Mouse (Mus musculus): Measurements from ENCODE around the gene Pdia5. TPM values are rescaled to one million over a fixed set of nuclear protein-coding genes. Genes with fewer than 3 reads are reported as not detected.

Pdia5 gene
- polyA plus RNA-seq, 1 experiment from 2014 or later = 12.2 TPM

DNA sequence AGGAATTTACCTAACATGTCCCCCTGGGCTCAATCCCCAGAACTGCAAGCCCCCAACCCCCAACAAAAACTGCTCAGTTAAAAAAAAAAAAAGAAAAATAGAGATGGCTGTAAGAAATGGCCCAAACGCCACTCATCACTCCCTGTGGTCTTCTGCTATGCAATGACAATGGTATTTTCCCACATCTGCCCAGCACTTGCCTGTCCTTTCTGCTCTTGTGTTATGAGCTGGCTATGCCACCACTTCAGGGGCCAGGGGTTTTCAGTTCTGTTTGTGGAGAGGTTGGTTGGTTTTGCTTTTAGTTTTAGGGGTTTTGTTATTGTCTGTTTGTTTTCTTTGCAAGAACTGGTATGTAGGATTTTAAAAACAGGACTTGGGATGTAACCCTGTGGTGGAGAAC, 13.4 kb downstream of the Pdia5 start:
- DNase-seq (ENCODE audit: low spot score) = no peak
- no peaks in the 10 kb centered on the region for H3K4me1 ChIP-seq (ENCODE audit: control insufficient read depth, insufficient read depth, low read length)
- H3K27me3 ChIP-seq (ENCODE audit: control insufficient read depth, insufficient read depth, low read length) = no peaks in the 10 kb centered on the region
- H3K4me2 ChIP-seq (ENCODE audit: low read depth, low read length) = no peak overlapping the region
- no peaks in the 10 kb centered on the region for H3K36me3 ChIP-seq (replicated peaks; ENCODE audit: control insufficient read depth, insufficient read depth, low read depth, low read length)
- H3K4me3 ChIP-seq (ENCODE audit: low read depth, low read length) = no peak overlapping the region
- no peaks in the 10 kb centered on the region for H3K9me3 ChIP-seq (replicated peaks; ENCODE audit: control insufficient read depth, low read length)
- H3K9ac ChIP-seq (replicated peaks; ENCODE audit: low read length) = no peak overlapping the region
- WGBS = 42% methylated on average over 1 of the region's 1 CpGs
- no peak for ATAC-seq (replicated peaks; ENCODE audit: insufficient number of reproducible peaks, low FRiP score, low TSS enrichment, low read depth)
- H3K27ac ChIP-seq (replicated peaks; ENCODE audit: low read depth, low read length) = no peak overlapping the region

GRCm38 (mm10) chr16:35472569-35473275, 18.0 kb downstream of the Pdia5 start:
- DNase-seq (ENCODE audit: low spot score) = no peak
- Histone ChIP-seq H3K4me3 (ENCODE audit: low read depth, low read length) (no peak overlapping the region), H3K4me1 (ENCODE audit: control insufficient read depth, insufficient read depth, low read length) (no peaks in the 10 kb centered on the region), H3K36me3 (replicated peaks; ENCODE audit: control insufficient read depth, insufficient read depth, low read depth, low read length) (no peaks in the 10 kb centered on the region), H3K27me3 (ENCODE audit: control insufficient read depth, insufficient read depth, low read length) (no peaks in the 10 kb centered on the region), H3K4me2 (ENCODE audit: low read depth, low read length) (no peak overlapping the region), H3K9ac (replicated peaks; ENCODE audit: low read length) (no peak overlapping the region), H3K9me3 (replicated peaks; ENCODE audit: control insufficient read depth, low read length) (no peaks in the 10 kb centered on the region), H3K27ac (replicated peaks; ENCODE audit: low read depth, low read length) (no peak overlapping the region)
- no peak for ATAC-seq (replicated peaks; ENCODE audit: insufficient number of reproducible peaks, low FRiP score, low TSS enrichment, low read depth)
- 94% methylated on average over 14 of the region's 14 CpGs for WGBS

DNA sequence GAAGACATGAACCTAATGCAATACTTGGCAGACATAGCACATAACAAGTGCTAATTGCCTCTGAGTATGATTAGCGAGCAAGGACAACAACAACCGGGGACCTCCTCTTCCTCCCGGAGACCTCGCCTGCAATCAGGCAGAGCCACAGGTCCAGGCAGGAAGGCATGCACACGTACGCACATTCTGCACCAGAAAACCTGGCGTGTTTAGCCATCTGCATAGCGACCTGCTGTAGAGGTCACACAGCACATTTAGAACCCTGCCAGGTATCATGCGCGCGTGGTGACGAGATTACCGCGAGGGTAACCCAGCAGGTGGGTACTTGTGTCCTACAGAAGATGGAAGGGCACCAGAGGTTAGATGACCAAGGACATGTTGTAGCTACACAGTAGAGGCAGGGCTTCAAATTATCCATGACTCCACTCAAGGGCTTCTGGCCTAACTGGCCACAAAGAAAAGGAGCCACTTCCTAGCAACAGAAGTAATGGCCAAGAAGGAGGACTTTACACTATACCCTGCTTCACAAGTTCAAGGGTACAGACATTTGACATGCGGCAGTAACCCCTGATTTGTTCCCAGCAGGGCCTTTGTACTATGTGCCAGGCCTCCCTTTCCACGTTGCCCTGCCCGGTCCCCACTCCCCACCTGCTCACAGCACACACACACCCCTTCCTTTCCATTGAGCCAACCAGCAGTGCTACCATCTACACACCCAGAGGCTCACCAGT, 18.7 kb downstream of the Pdia5 start:
- H3K9ac ChIP-seq (replicated peaks; ENCODE audit: low read length) = no peak overlapping the region
- H3K9me3 ChIP-seq (replicated peaks; ENCODE audit: control insufficient read depth, low read length) = no peaks in the 10 kb centered on the region
- no peak overlapping the region for H3K4me3 ChIP-seq (ENCODE audit: low read depth, low read length)
- ATAC-seq (replicated peaks; ENCODE audit: insufficient number of reproducible peaks, low FRiP score, low TSS enrichment, low read depth) = no peak
- no peak for DNase-seq (ENCODE audit: low spot score)
- H3K27ac ChIP-seq (replicated peaks; ENCODE audit: low read depth, low read length) = no peak overlapping the region
- H3K4me1 ChIP-seq (ENCODE audit: control insufficient read depth, insufficient read depth, low read length) = no peaks in the 10 kb centered on the region
- H3K27me3 ChIP-seq (ENCODE audit: control insufficient read depth, insufficient read depth, low read length) = no peaks in the 10 kb centered on the region
- no peaks in the 10 kb centered on the region for H3K36me3 ChIP-seq (replicated peaks; ENCODE audit: control insufficient read depth, insufficient read depth, low read depth, low read length)
- WGBS = 92% methylated on average over 17 of the region's 17 CpGs
- no peak overlapping the region for H3K4me2 ChIP-seq (ENCODE audit: low read depth, low read length)

GRCm38 (mm10) chr16:35470983-35471382, 19.7 kb downstream of the Pdia5 start:
- H3K4me3 ChIP-seq (ENCODE audit: low read depth, low read length) = no peak overlapping the region
- no peak overlapping the region for H3K27ac ChIP-seq (replicated peaks; ENCODE audit: low read depth, low read length)
- H3K9me3 ChIP-seq (replicated peaks; ENCODE audit: control insufficient read depth, low read length) = no peaks in the 10 kb centered on the region
- 89% methylated on average over 8 of the region's 8 CpGs for WGBS
- no peak overlapping the region for H3K4me2 ChIP-seq (ENCODE audit: low read depth, low read length)
- DNase-seq (ENCODE audit: low spot score) = no peak
- H3K4me1 ChIP-seq (ENCODE audit: control insufficient read depth, insufficient read depth, low read length) = no peaks in the 10 kb centered on the region
- ATAC-seq (replicated peaks; ENCODE audit: insufficient number of reproducible peaks, low FRiP score, low TSS enrichment, low read depth) = no peak
- H3K36me3 ChIP-seq (replicated peaks; ENCODE audit: control insufficient read depth, insufficient read depth, low read depth, low read length) = no peaks in the 10 kb centered on the region
- no peak overlapping the region for H3K9ac ChIP-seq (replicated peaks; ENCODE audit: low read length)
- H3K27me3 ChIP-seq (ENCODE audit: control insufficient read depth, insufficient read depth, low read length) = no peaks in the 10 kb centered on the region

DNA sequence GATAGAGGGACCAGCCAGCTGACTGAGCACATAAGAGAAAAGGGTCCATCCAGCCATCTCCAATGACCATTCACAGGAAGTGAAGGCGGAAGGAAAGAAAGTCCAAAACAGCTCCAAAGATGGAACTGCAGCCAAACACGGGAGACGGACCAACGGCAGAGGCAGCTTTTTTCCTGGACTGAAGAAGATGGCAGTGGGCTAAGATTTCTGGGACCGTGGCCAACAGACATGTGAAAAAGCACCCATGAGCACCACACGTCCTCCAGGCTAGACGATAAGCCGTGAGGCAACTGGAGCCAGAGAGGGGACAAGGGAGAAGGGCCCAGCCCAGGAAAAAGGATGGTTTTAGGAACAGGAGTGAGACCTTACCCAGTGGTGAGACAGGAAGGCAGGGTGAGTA, 20.6 kb downstream of the Pdia5 start:
- no peak overlapping the region for H3K27ac ChIP-seq (replicated peaks; ENCODE audit: low read depth, low read length)
- no peak for DNase-seq (ENCODE audit: low spot score)
- H3K36me3 ChIP-seq (replicated peaks; ENCODE audit: control insufficient read depth, insufficient read depth, low read depth, low read length) = no peaks in the 10 kb centered on the region
- H3K4me3 ChIP-seq (ENCODE audit: low read depth, low read length) = no peak overlapping the region
- ATAC-seq (replicated peaks; ENCODE audit: insufficient number of reproducible peaks, low FRiP score, low TSS enrichment, low read depth) = no peak
- no peaks in the 10 kb centered on the region for H3K27me3 ChIP-seq (ENCODE audit: control insufficient read depth, insufficient read depth, low read length)
- no peak overlapping the region for H3K9ac ChIP-seq (replicated peaks; ENCODE audit: low read length)
- H3K4me2 ChIP-seq (ENCODE audit: low read depth, low read length) = no peak overlapping the region
- H3K9me3 ChIP-seq (replicated peaks; ENCODE audit: control insufficient read depth, low read length) = no peaks in the 10 kb centered on the region
- no peaks in the 10 kb centered on the region for H3K4me1 ChIP-seq (ENCODE audit: control insufficient read depth, insufficient read depth, low read length)
- 88% methylated on average over 8 of the region's 8 CpGs for WGBS

DNA sequence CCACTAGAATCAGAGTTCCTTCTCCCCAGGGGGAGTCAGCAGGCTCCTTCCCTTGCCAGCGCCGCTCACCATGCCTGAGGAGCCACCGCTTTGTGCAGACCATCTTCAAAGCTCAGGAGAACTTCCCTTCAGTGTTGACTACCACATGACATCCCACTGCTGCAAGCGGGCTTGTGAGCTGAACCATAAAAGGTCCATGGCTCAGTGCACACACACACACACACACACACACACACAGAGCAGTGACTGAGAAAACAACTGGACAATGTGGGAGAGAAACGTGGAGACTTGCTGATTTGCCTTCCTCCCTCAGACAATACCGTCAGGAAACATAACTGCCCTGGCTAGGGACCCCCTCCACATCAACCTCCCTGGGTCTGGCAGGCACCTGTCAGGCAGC, 21.7 kb downstream of the Pdia5 start:
- 83% methylated on average over 6 of the region's 6 CpGs for WGBS
- H3K27me3 ChIP-seq (ENCODE audit: control insufficient read depth, insufficient read depth, low read length) = no peaks in the 10 kb centered on the region
- no peak overlapping the region for H3K4me2 ChIP-seq (ENCODE audit: low read depth, low read length)
- DNase-seq (ENCODE audit: low spot score) = no peak
- H3K9ac ChIP-seq (replicated peaks; ENCODE audit: low read length) = no peak overlapping the region
- H3K4me1 ChIP-seq (ENCODE audit: control insufficient read depth, insufficient read depth, low read length) = no peaks in the 10 kb centered on the region
- no peak overlapping the region for H3K4me3 ChIP-seq (ENCODE audit: low read depth, low read length)
- H3K27ac ChIP-seq (replicated peaks; ENCODE audit: low read depth, low read length) = no peak overlapping the region
- no peak for ATAC-seq (replicated peaks; ENCODE audit: insufficient number of reproducible peaks, low FRiP score, low TSS enrichment, low read depth)
- no peaks in the 10 kb centered on the region for H3K9me3 ChIP-seq (replicated peaks; ENCODE audit: control insufficient read depth, low read length)
- no peaks in the 10 kb centered on the region for H3K36me3 ChIP-seq (replicated peaks; ENCODE audit: control insufficient read depth, insufficient read depth, low read depth, low read length)

GRCm38 (mm10) chr16:35467044-35467443, 23.6 kb downstream of the Pdia5 start:
- Histone ChIP-seq H3K27me3 (ENCODE audit: control insufficient read depth, insufficient read depth, low read length) (no peaks in the 10 kb centered on the region), H3K4me2 (ENCODE audit: low read depth, low read length) (no peak overlapping the region), H3K9ac (replicated peaks; ENCODE audit: low read length) (no peak overlapping the region), H3K4me1 (ENCODE audit: control insufficient read depth, insufficient read depth, low read length) (no peaks in the 10 kb centered on the region), H3K36me3 (replicated peaks; ENCODE audit: control insufficient read depth, insufficient read depth, low read depth, low read length) (no peaks in the 10 kb centered on the region), H3K4me3 (ENCODE audit: low read depth, low read length) (no peak overlapping the region), H3K27ac (replicated peaks; ENCODE audit: low read depth, low read length) (no peak overlapping the region), H3K9me3 (replicated peaks; ENCODE audit: control insufficient read depth, low read length) (no peaks in the 10 kb centered on the region)
- ATAC-seq (replicated peaks; ENCODE audit: insufficient number of reproducible peaks, low FRiP score, low TSS enrichment, low read depth) (no peak), DNase-seq (ENCODE audit: low spot score) (no peak)
- 88% methylated on average over 2 of the region's 2 CpGs for WGBS

- Histone ChIP-seq H3K4me1 (ENCODE audit: control insufficient read depth, insufficient read depth, low read length) (no peaks in the 10 kb centered on the region), H3K36me3 (replicated peaks; ENCODE audit: control insufficient read depth, insufficient read depth, low read depth, low read length) (no peaks in the 10 kb centered on the region), H3K9me3 (replicated peaks; ENCODE audit: control insufficient read depth, low read length) (no peaks in the 10 kb centered on the region), H3K27me3 (ENCODE audit: control insufficient read depth, insufficient read depth, low read length) (no peaks in the 10 kb centered on the region), H3K27ac (replicated peaks; ENCODE audit: low read depth, low read length) (no peak overlapping the region), H3K9ac (replicated peaks; ENCODE audit: low read length) (no peak overlapping the region), H3K4me2 (ENCODE audit: low read depth, low read length) (no peak overlapping the region), H3K4me3 (ENCODE audit: low read depth, low read length) (no peak overlapping the region)
- WGBS = 82% methylated on average over 4 of the region's 4 CpGs
- ATAC-seq (replicated peaks; ENCODE audit: insufficient number of reproducible peaks, low FRiP score, low TSS enrichment, low read depth) = no peak
- no peak for DNase-seq (ENCODE audit: low spot score)
Observed at GRCm38 (mm10) chr16:35465808-35466351, 24.8 kb downstream of the Pdia5 start.
